Mouse (Mus musculus) forebrain, embryonic 11.5 days (tissue): ENCODE data around the gene Gm9508. TPM values are rescaled to one million over a fixed set of nuclear protein-coding genes. Genes with fewer than 3 reads are reported as not detected.

Source experiments
- ATAC-seq: fragments of 200-750 bp; cut with Nextera tagmentation; replicated peaks from 2 replicates; pipeline ENCODE4 v1.8.0; 2017; ENCODE audit warnings: moderate TSS enrichment; ENCODE audit not compliant: low FRiP score
- DNase-seq: peaks from one replicate; pipeline ENCODE4 v3.0.0-alpha.2; 2017; ENCODE audit warnings: low spot score
- H3K27ac ChIP-seq: fragments of 300-500 bp; sonication (generic); 2 replicates; pipeline ENCODE4 v1.5.1; 2014; ENCODE audit warnings: low read depth, low read length
- H3K27me3 ChIP-seq: fragments of 300-500 bp; sonication (generic); 2 replicates; pipeline ENCODE4 v1.6.1; 2014; ENCODE audit warnings: mild to moderate bottlenecking, low read length, mixed read lengths; ENCODE audit not compliant: control insufficient read depth, insufficient read depth
- H3K36me3 ChIP-seq: fragments of 300-500 bp; sonication (generic); 2 replicates; pipeline ENCODE4 v1.6.1; 2014; ENCODE audit warnings: mild to moderate bottlenecking, low read length, moderate library complexity, mixed read lengths; ENCODE audit not compliant: control insufficient read depth, insufficient read depth
- H3K4me1 ChIP-seq: fragments of 300-500 bp; sonication (generic); replicated peaks from 2 replicates; pipeline ENCODE4 v1.6.1; 2014; ENCODE audit warnings: low read length, mixed read lengths; ENCODE audit not compliant: control insufficient read depth, insufficient read depth
- H3K4me2 ChIP-seq: fragments of 300-500 bp; sonication (generic); 2 replicates; pipeline ENCODE4 v1.6.1; 2014; ENCODE audit warnings: low read depth, mild to moderate bottlenecking, low read length, moderate library complexity, mixed read lengths; ENCODE audit not compliant: severe bottlenecking
- H3K4me3 ChIP-seq: fragments of 300-500 bp; sonication (generic); 2 replicates; pipeline ENCODE4 v1.5.1; 2014; ENCODE audit warnings: low read depth, low read length
- H3K9ac ChIP-seq: fragments of 300-500 bp; sonication (generic); 2 replicates; pipeline ENCODE4 v1.6.1; 2014; ENCODE audit warnings: low read length
- H3K9me3 ChIP-seq: fragments of 300-500 bp; sonication (generic); 2 replicates; pipeline ENCODE4 v1.6.1; 2016; ENCODE audit warnings: low read length, mixed read lengths; ENCODE audit not compliant: control insufficient read depth
- WGBS: fragments of 180-500 bp; shearing (Covaris S2); extraction: QIAGEN DNeasy Blood & Tissue Kit; methylation state at CpG from one replicate; pipeline ENCODE4 v1.1.7; 2014; 5-methylcytosine and 5-hydroxymethylcytosine counted together
- polyA plus RNA-seq: library from polyadenylated mRNA; unstranded; fragments of >200 nt; fragmentation: Nextera tagmentation; extraction: Ambion mirVana; gene quantifications from 2 replicates; pipeline ENCODE4 v1.2.1, GENCODE M21; 2014

The Gm9508 gene
- polyA plus RNA-seq, 1 experiment from 2014 or later: not detected

DNA sequence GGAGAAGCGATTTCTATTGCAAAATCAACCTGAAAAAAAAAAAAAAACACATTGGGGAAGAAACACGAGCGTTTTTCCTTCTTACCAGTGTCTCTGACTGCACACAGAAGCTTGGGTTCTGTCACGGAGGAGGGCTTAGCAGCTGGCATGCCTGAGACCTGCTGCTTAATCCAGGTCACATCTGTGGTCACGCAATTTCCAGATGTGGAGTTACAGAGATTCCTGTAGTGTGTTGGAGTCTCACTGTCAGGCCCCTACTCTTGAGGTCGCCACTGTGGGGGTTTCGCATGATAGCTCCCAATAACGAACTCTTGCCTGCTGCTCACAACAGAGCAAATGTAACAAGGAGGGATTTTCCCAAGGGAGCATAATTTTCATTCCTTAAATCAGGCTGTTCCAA, 12.9 kb downstream of the Gm9508 start:
- H3K36me3 ChIP-seq: no peaks in the 10 kb centered on the region
- H3K9me3 ChIP-seq: no peaks in the 10 kb centered on the region
- no peak overlapping the region for H3K4me3 ChIP-seq
- H3K27ac ChIP-seq: no peak overlapping the region
- WGBS: 36% methylated on average over 8 of the region's 8 CpGs
- H3K4me1 ChIP-seq: peaks cover 2% of the 10 kb centered on the region; the same call in 1 of the 2 replicates
- DNase-seq (no peak), ATAC-seq (no peak)
- H3K9ac ChIP-seq: no peak overlapping the region
- H3K4me2 ChIP-seq: no peak overlapping the region
- H3K27me3 ChIP-seq: peaks cover 13% of the 10 kb centered on the region

DNA sequence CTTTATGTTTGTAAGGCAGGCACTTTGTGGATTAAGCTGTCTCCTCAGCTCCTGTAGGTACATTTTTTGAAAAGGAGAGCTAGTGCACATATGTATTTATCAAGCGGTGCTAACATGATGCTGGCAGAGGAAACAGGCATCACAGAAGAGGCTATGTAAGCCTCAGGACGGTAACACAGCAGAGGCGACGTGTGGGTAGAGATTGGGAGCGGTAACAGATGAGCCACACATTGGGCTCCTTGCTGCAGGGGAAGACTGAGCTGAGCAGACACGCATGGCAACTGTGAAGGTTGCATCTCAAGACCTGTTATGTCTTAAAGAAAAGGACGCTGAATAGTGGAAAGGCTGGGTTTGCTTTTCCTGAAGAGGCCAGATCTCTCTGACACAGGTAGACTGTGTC, 14.0 kb downstream of the Gm9508 start:
- ATAC-seq: no peak
- 77% methylated on average over 7 of the region's 7 CpGs for WGBS

DNA sequence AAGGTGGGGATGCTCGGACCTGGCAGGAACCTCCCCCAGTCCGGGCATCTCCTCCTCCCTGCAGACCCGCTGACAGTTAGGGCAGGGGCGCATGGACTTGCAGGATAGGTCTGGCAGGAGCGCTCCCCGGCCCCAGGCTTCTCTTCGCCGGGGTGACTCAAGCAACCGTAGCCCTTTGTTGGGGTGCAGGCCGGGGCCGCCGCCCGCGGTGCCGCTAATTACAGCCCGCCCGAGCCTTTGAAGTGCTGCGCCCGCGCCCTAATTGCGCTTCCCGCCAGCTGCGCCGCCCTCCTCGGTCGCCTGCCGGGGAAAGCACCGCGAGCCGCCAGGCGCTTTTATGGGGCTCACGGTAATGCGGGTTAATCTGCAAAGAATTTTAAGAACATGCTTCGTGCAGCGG, 19.5 kb downstream of the Gm9508 start:
- Histone ChIP-seq H3K9me3 (no peaks in the 10 kb centered on the region), H3K27me3 (peaks cover 12% of the 10 kb centered on the region), H3K36me3 (no peaks in the 10 kb centered on the region), H3K4me2 (peak overlapping the region; percentile 67), H3K27ac (no peak overlapping the region), H3K9ac (peak overlapping the region; percentile 35), H3K4me1 (peaks cover 13% of the 10 kb centered on the region; the same call in 1 of the 2 replicates), H3K4me3 (peak overlapping the region; percentile 23)
- WGBS: 0% methylated on average over 35 of the region's 35 CpGs
- peak; percentile 83 for DNase-seq
- ATAC-seq: peak; percentile 74

More for the DNA sequence above, 14.0 kb downstream of the Gm9508 start:
- Histone ChIP-seq H3K4me3 (no peak overlapping the region), H3K9ac (no peak overlapping the region), H3K4me2 (no peak overlapping the region), H3K4me1 (peaks cover 6% of the 10 kb centered on the region; the same call in 1 of the 2 replicates), H3K27ac (no peak overlapping the region), H3K36me3 (no peaks in the 10 kb centered on the region), H3K27me3 (peaks cover 20% of the 10 kb centered on the region), H3K9me3 (no peaks in the 10 kb centered on the region)
- DNase-seq: no peak

DNA sequence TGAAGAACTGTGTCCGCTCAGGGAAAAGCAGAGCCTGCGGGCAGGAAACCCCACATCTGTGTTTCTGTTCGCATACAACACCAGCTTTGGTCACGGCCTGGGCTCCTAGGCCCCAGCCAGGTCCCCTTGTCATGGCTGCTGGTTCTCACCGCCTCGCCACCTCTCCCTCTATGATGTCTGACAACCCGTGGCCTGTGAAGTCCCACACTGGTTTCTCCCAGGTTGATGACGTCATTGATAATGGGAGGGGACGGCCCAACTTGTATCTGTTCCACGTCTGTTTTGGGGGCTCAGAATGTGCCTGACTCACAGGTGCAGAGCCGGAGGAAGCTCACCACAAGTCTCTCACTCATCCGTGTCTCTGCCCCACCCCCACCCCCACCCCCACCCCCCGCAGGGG, 23.3 kb downstream of the Gm9508 start:
- DNase-seq (no peak), ATAC-seq (no peak)
- Histone ChIP-seq H3K4me1 (peaks cover 13% of the 10 kb centered on the region; the same call in 1 of the 2 replicates), H3K9me3 (no peaks in the 10 kb centered on the region), H3K4me2 (no peak overlapping the region), H3K9ac (no peak overlapping the region), H3K27ac (no peak overlapping the region), H3K4me3 (no peak overlapping the region), H3K36me3 (no peaks in the 10 kb centered on the region), H3K27me3 (peaks cover 10% of the 10 kb centered on the region)
- 63% methylated on average over 13 of the region's 13 CpGs for WGBS

DNA sequence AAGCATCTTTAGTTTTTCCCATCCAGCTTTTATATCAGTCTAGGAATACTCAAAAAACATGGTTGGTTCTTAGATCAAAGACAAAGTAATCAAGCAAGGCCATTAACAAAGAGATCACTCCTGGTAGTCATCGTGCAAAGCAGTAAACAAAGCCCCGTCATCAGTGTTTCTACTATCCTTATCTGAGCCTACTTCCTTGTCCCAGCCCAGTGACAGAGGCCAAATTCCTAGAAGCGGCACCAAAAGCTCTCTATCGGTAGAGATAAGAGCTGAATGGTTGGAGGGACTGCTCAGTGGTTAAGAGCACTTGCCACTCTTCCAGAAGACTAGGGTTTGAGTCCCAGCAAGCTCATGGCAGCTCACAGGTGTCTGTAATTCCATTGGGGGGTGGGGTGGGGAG, 25.5 kb downstream of the Gm9508 start:
- Histone ChIP-seq H3K27ac (no peak overlapping the region), H3K9me3 (no peaks in the 10 kb centered on the region), H3K4me1 (no peaks in the 10 kb centered on the region; the same call in 1 of the 2 replicates), H3K4me2 (no peak overlapping the region), H3K4me3 (no peak overlapping the region), H3K27me3 (no peaks in the 10 kb centered on the region), H3K36me3 (no peaks in the 10 kb centered on the region), H3K9ac (no peak overlapping the region)
- WGBS: 92% methylated on average over 4 of the region's 4 CpGs
- ATAC-seq: no peak
- no peak for DNase-seq

DNA sequence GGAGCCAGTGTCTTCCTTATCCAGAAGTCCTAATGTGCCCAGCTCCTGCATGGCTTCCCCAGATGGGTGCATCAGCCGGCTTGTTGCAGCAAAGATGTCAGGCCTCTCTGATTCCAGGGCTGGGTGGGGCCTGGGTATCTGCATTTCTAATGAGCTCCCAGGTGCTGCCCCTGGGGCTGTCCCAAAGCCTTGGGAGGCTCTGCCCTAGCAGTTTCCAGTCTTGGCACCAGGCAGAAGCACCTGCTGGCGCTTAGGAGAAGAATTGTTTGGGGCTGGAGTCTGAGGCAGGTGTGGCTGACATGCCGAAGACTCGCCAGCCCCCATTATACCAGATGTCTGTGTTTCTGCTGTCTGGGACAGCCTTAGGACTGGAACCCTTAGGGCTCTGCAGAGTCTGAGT, 26.3 kb downstream of the Gm9508 start:
- no peak for ATAC-seq
- no peak overlapping the region for H3K27ac ChIP-seq
- WGBS: 88% methylated on average over 4 of the region's 4 CpGs

DNA sequence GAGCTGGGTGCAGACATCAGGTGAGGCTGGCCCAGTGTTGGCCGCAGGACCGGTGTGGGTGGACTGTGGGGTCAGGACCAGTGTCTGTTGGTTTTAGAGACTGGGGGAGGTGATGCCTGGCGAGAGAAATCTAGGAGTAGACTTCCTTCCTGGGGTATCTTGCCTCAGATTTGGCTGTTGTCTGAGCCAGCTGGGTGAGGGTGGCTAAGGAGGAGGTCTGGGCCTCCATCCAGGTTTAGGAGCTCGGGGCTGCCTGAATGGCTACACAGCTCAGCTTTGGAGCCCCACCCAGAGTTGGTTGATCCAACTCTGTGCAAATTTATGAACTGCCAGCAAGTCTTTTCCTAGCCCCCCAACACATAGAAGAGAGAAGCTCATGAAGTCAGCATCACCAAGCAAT, 29.6 kb downstream of the Gm9508 start:
- Histone ChIP-seq H3K4me3 (no peak overlapping the region), H3K9ac (no peak overlapping the region), H3K4me2 (no peak overlapping the region), H3K27ac (no peak overlapping the region), H3K4me1 (no peaks in the 10 kb centered on the region), H3K36me3 (no peaks in the 10 kb centered on the region), H3K27me3 (no peaks in the 10 kb centered on the region), H3K9me3 (no peaks in the 10 kb centered on the region)
- ATAC-seq (no peak), DNase-seq (no peak)
- 90% methylated on average over 4 of the region's 4 CpGs for WGBS

More for the DNA sequence above, 26.3 kb downstream of the Gm9508 start:
- H3K4me2 ChIP-seq: no peak overlapping the region
- H3K27me3 ChIP-seq: no peaks in the 10 kb centered on the region
- H3K9me3 ChIP-seq: no peaks in the 10 kb centered on the region
- H3K36me3 ChIP-seq: no peaks in the 10 kb centered on the region
- H3K4me1 ChIP-seq: no peaks in the 10 kb centered on the region; the same call in 1 of the 2 replicates
- DNase-seq: no peak
- no peak overlapping the region for H3K9ac ChIP-seq
- H3K4me3 ChIP-seq: no peak overlapping the region

DNA sequence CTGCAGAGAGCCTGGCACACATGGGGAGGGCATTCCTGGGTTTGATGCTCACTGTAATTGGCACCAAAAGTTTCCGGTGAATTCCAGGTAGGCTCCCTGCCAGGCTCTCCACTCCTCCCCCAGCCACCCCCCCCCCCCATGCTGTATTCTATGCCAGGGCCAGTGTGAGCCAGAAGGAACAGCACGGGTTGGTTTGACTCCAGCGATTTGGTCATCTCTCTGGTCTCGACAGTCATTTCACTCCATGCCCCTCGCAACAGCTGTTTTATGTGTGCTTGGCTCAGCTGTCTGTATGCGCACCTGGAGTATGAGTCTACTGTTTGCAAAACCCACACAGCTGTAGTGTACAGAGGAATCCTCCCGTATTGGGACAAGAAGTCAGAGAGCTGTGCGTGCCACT, 30.7 kb downstream of the Gm9508 start:
- no peaks in the 10 kb centered on the region for H3K27me3 ChIP-seq
- H3K9ac ChIP-seq: no peak overlapping the region
- H3K9me3 ChIP-seq: no peaks in the 10 kb centered on the region
- H3K27ac ChIP-seq: no peak overlapping the region
- H3K4me3 ChIP-seq: no peak overlapping the region
- H3K36me3 ChIP-seq: no peaks in the 10 kb centered on the region
- H3K4me1 ChIP-seq: no peaks in the 10 kb centered on the region
- no peak for ATAC-seq
- no peak overlapping the region for H3K4me2 ChIP-seq
- WGBS: 85% methylated on average over 8 of the region's 8 CpGs
- no peak for DNase-seq

DNA sequence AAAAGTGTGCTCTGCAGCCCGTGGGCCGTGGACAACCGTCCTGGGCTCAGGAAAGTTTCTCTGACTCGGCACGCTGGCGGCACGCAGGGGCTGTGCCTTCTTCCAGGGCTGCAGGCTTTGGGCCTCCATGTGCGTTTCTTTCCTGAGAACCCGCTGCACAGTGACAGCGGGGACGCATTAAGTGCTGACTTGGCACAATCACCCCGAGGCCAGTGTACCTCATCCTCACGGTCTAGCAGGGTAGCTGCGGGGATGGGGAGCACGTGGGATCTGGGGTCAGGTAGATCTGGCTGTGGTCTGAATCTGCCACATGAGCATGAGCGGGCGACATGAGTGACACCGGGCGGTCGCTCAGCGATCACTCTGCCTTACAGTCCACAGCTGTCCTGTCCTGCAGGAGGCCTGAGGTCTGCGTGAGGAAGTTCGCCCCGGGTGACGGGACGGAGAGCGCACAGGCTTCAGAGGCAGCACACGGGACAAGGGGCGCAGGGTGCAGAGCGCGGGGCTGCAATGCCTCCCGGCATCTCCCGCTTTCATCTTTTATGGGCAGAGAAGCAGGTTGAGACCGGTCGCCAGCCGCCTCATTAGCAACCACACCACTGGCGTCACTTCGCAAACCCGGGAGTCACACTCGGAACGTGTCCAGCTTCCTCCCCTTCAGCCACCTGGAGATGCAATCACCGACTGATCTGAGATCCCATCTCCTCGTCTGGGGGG, 32.9 kb downstream of the Gm9508 start:
- ATAC-seq (no peak), DNase-seq (no peak)
- whole genome bisulfite sequencing: 61% methylated on average over 43 of the region's 43 CpGs
- no peak overlapping the region for H3K27ac ChIP-seq
- no peak overlapping the region for H3K4me2 ChIP-seq
- no peaks in the 10 kb centered on the region for H3K36me3 ChIP-seq
- H3K9ac ChIP-seq: no peak overlapping the region
- H3K9me3 ChIP-seq: no peaks in the 10 kb centered on the region
- no peaks in the 10 kb centered on the region for H3K4me1 ChIP-seq
- H3K27me3 ChIP-seq: no peaks in the 10 kb centered on the region
- no peak overlapping the region for H3K4me3 ChIP-seq
